Mouse (Mus musculus): ENCODE data around the gene Tbxas1.

GRCm38 (mm10) chr6:39008116-39008515 is 132.9 kb downstream of the Tbxas1 start:
- TF ChIP-seq CTCF (conservative IDR thresholded peaks at IDR 0.05 in 1 of 2, IDR thresholded peaks at IDR 0.05 in 1 of 2; ENCODE audit: low read depth in 2 of 2, low read length in 2 of 2), result no peak
- TF ChIP-seq USF2 (conservative IDR thresholded peaks at IDR 0.05; ENCODE audit: low read depth, low read length), result no peak
- no peak for TF ChIP-seq MEF2A (IDR thresholded peaks at IDR 0.05; ENCODE audit: borderline replicate concordance, low read depth, low read length)
- TF ChIP-seq GABPA (IDR thresholded peaks at IDR 0.05; ENCODE audit: insufficient replicate concordance, low read depth, low read length), result no peak
- TF ChIP-seq POLR2A (IDR thresholded peaks at IDR 0.05; ENCODE audit: low read depth, low read length), result no peak
- TF ChIP-seq MAFK (IDR thresholded peaks at IDR 0.05; ENCODE audit: insufficient replicate concordance, low read length), result no peak

All from CH12.LX (cell line).